Mouse (Mus musculus) intestine, embryonic 14.5 days (tissue): Measurements from ENCODE around the gene Ispd. TPM values are rescaled to one million over a fixed set of nuclear protein-coding genes. Genes with fewer than 3 reads are reported as not detected.
A peak's percentile ranks its signal among the peaks of the same experiment; 100 is the strongest.

Experiments used
- ATAC-seq: fragments of 200-750 bp; cut with Nextera tagmentation; replicated peaks from 2 replicates; pipeline ENCODE4 v1.8.0; 2017; ENCODE audit warnings: low read depth, moderate number of reproducible peaks, moderate TSS enrichment, moderate library complexity; ENCODE audit not compliant: low FRiP score, low TSS enrichment
- DNase-seq: peaks from one replicate; pipeline ENCODE4 v3.0.0-alpha.2; 2018; ENCODE audit warnings: low spot score
- H3K27ac ChIP-seq: fragments of 300-500 bp; sonication (generic); 2 replicates; pipeline ENCODE4 v1.5.1; 2014; ENCODE audit warnings: low read depth, mild to moderate bottlenecking, control low read depth
- H3K27me3 ChIP-seq: fragments of 300-500 bp; sonication (generic); replicated peaks from 2 replicates; pipeline ENCODE4 v1.6.1; 2014; ENCODE audit warnings: low read length, control low read depth; ENCODE audit not compliant: control insufficient read depth, insufficient read depth
- H3K36me3 ChIP-seq: fragments of 300-500 bp; sonication (generic); 2 replicates; pipeline ENCODE4 v1.6.1; 2014; ENCODE audit warnings: low read length, control low read depth; ENCODE audit not compliant: control insufficient read depth, insufficient read depth
- H3K4me1 ChIP-seq: fragments of 300-500 bp; sonication (generic); replicated peaks from 2 replicates; pipeline ENCODE4 v1.6.1; 2014; ENCODE audit warnings: low read length, control low read depth, mixed read lengths; ENCODE audit not compliant: control insufficient read depth, insufficient read depth
- H3K4me2 ChIP-seq: fragments of 300-500 bp; sonication (generic); 2 replicates; pipeline ENCODE4 v1.6.1; 2014; ENCODE audit warnings: low read length
- H3K4me3 ChIP-seq: fragments of 300-500 bp; sonication (generic); 2 replicates; pipeline ENCODE4 v1.5.1; 2014; ENCODE audit warnings: low read depth, low read length, control low read depth, mixed read lengths
- H3K9ac ChIP-seq: fragments of 300-500 bp; sonication (generic); 2 replicates; pipeline ENCODE4 v1.6.1; 2014; ENCODE audit warnings: mild to moderate bottlenecking, low read length
- H3K9me3 ChIP-seq: fragments of 300-500 bp; sonication (generic); 2 replicates; pipeline ENCODE4 v1.6.1; 2016; ENCODE audit warnings: low read length, control low read depth; ENCODE audit not compliant: control insufficient read depth
- WGBS: fragments of 180-500 bp; shearing (Covaris S2); extraction: QIAGEN DNeasy Blood & Tissue Kit; methylation state at CpG from one replicate; pipeline ENCODE4 v1.1.7; 2014; 5-methylcytosine and 5-hydroxymethylcytosine counted together
- polyA plus RNA-seq: library from polyadenylated mRNA; unstranded; fragments of >200 nt; fragmentation: Nextera tagmentation; extraction: Ambion mirVana; gene quantifications from 2 replicates; pipeline ENCODE4 v1.2.1, GENCODE M21; 2014

The Ispd gene
- polyA plus RNA-seq, 1 experiment from 2014 or later, result 12.5 TPM

GRCm38 (mm10) chr12:36680883-36681505 lies 299.7 kb downstream of the Ispd start:
- Histone ChIP-seq H3K27ac (no peak overlapping the region), H3K9me3 (no peaks in the 10 kb centered on the region), H3K4me2 (no peak overlapping the region), H3K4me3 (no peak overlapping the region), H3K9ac (no peak overlapping the region), H3K4me1 (no peaks in the 10 kb centered on the region), H3K36me3 (no peaks in the 10 kb centered on the region), H3K27me3 (no peaks in the 10 kb centered on the region)
- ATAC-seq, result no peak
- 83% methylated on average over 2 of the region's 2 CpGs for WGBS
- no peak for DNase-seq

GRCm38 (mm10) chr12:36681779-36682178 lies 300.5 kb downstream of the Ispd start:
- ATAC-seq (no peak), DNase-seq (no peak)
- no peaks in the 10 kb centered on the region for H3K36me3 ChIP-seq
- H3K27me3 ChIP-seq, result no peaks in the 10 kb centered on the region
- no peak overlapping the region for H3K27ac ChIP-seq
- H3K4me3 ChIP-seq, result no peak overlapping the region
- 85% methylated on average over 6 of the region's 6 CpGs for WGBS
- no peaks in the 10 kb centered on the region for H3K9me3 ChIP-seq
- H3K9ac ChIP-seq, result no peak overlapping the region
- H3K4me1 ChIP-seq, result no peaks in the 10 kb centered on the region
- no peak overlapping the region for H3K4me2 ChIP-seq

DNA sequence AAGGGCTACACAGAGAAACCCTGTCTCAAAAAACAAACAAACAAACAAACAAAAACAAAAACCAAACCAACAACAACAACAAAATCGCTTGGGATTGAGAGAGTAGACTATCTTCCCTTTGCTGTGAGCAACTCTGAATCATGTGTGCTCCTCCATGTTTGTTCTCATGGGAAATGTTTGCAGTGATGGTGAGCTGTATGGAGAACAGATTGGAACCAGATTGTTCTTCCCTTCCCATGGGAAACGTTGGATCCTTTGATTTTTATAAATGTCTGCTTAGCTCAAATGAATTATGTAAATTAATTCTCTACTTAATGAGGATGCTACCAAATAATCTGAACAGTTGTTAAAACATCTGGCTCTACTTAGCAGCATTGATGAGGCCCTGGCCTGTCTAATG lies 312.8 kb downstream of the Ispd start:
- H3K27me3 ChIP-seq, result no peaks in the 10 kb centered on the region
- H3K4me1 ChIP-seq, result no peaks in the 10 kb centered on the region
- DNase-seq (no peak), ATAC-seq (no peak)
- 84% methylated on average over 2 of the region's 2 CpGs for WGBS
- no peaks in the 10 kb centered on the region for H3K9me3 ChIP-seq
- H3K9ac ChIP-seq, result no peak overlapping the region
- H3K4me2 ChIP-seq, result no peak overlapping the region
- no peaks in the 10 kb centered on the region for H3K36me3 ChIP-seq
- no peak overlapping the region for H3K4me3 ChIP-seq
- H3K27ac ChIP-seq, result no peak overlapping the region

- DNase-seq, result no peak
- H3K36me3 ChIP-seq, result no peaks in the 10 kb centered on the region
- no peak overlapping the region for H3K4me2 ChIP-seq
- H3K9me3 ChIP-seq, result no peaks in the 10 kb centered on the region
- no peak overlapping the region for H3K4me3 ChIP-seq
- 54% methylated on average over 1 of the region's 1 CpGs for WGBS
- no peak overlapping the region for H3K9ac ChIP-seq
- no peak for ATAC-seq
- no peaks in the 10 kb centered on the region for H3K27me3 ChIP-seq
- no peaks in the 10 kb centered on the region for H3K4me1 ChIP-seq
- no peak overlapping the region for H3K27ac ChIP-seq
Observed at GRCm38 (mm10) chr12:36704380-36704779, 323.1 kb downstream of the Ispd start.

DNA sequence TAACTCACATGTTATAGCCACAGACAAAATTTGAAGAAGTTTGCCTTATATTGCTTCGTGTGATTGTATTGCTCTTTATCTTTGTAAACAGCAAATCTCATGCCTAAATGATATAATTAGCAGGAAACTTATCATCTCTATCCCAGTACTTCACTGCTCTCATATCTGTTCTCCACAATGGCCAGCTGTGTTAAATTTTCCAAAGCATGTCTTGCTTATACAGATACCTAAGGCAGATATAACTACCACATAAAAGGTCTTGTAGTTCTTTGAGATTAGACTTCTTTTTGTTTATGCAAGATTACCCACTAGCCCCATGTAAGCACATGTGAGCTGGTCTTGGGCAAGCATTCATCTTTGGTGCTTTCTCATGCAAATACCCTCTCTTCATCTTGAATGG lies 327.6 kb downstream of the Ispd start:
- no peak overlapping the region for H3K4me3 ChIP-seq
- no peak overlapping the region for H3K4me2 ChIP-seq
- DNase-seq, result no peak
- no peaks in the 10 kb centered on the region for H3K36me3 ChIP-seq
- 69% methylated on average over 1 of the region's 1 CpGs for WGBS
- no peaks in the 10 kb centered on the region for H3K27me3 ChIP-seq
- H3K9me3 ChIP-seq, result no peaks in the 10 kb centered on the region
- no peak overlapping the region for H3K9ac ChIP-seq
- ATAC-seq, result no peak
- no peak overlapping the region for H3K27ac ChIP-seq
- no peaks in the 10 kb centered on the region for H3K4me1 ChIP-seq

DNA sequence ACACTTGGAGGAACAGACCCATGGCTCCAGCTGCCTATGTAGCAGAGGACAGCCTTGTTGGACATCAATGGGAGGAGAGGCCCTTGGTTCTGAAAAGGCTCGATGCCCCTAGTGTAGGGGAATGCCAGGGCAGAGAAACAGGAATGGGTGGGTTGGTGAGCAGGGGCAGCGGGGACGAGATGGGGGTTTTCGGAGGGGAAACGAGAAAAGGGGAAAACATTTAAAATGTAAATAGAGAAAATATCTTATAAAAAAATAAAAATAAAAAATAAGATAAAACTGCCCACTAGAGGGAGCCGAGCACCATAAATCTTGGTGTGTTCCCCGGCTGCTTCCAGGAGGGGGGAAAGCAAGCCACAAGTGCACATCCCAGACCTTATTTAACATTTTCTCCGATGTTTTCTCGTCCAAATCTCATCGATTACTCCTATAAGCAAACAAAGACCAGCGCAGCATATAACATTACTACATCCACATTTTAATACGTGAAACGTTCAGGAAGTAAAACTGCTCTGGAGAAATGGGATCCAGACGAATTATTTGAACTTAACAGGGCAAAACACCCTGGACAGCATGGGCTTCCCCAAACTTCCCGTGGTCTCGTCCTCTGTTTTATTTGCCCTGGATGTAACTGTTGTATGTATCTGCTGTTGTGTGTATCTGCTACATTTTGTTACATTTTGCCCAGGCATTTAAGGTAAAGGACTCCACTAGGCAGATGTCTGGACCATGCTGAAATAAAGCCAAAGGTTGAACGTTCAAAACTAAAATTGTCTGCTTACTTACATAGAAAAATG lies 332.8 kb downstream of the Ispd start:
- Histone ChIP-seq H3K4me1 (0 out of 2 replicates have a peak, but pooled peaks cover 10% of the 10 kb centered on the region), H3K9me3 (no peaks in the 10 kb centered on the region), H3K4me3 (peak overlapping the region; percentile 23; the same call in 1 of the 2 replicates), H3K9ac (no peak overlapping the region), H3K4me2 (peak overlapping the region; percentile 47), H3K27me3 (no peaks in the 10 kb centered on the region), H3K36me3 (no peaks in the 10 kb centered on the region), H3K27ac (no peak overlapping the region)
- ATAC-seq, result no peak
- DNase-seq, result peak; percentile 61
- WGBS, result 20% methylated on average over 17 of the region's 17 CpGs

DNA sequence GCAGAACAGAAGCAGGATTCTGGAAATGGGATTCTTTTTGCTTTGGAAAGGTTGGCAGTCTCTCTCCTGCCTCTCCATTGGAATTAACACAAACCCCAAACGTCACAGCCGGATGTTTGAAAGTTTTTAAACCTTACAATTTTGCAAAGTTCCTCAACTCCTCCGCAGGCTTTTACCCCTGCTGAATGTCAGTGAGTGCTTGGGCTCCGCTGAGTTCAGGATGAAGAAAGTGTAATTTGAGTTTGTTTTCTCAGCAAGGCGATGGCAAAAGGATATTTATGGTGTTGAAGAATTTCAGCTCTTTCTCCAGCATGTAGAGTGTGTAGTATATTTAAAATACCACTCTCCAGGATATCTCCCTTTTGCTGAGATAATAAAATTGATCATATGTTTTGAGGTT lies 336.3 kb downstream of the Ispd start:
- no peaks in the 10 kb centered on the region for H3K36me3 ChIP-seq
- H3K4me1 ChIP-seq, result 0 out of 2 replicates have a peak, but pooled peaks cover 10% of the 10 kb centered on the region
- ATAC-seq (no peak), DNase-seq (no peak)
- H3K4me2 ChIP-seq, result no peak overlapping the region
- WGBS, result 24% methylated on average over 5 of the region's 5 CpGs
- H3K27ac ChIP-seq, result no peak overlapping the region
- no peaks in the 10 kb centered on the region for H3K27me3 ChIP-seq
- no peaks in the 10 kb centered on the region for H3K9me3 ChIP-seq
- H3K4me3 ChIP-seq, result no peak overlapping the region
- H3K9ac ChIP-seq, result no peak overlapping the region

GRCm38 (mm10) chr12:36718417-36718816 lies 337.2 kb downstream of the Ispd start:
- 0 out of 2 replicates have a peak, but pooled peaks cover 10% of the 10 kb centered on the region for H3K4me1 ChIP-seq
- no peaks in the 10 kb centered on the region for H3K36me3 ChIP-seq
- no peaks in the 10 kb centered on the region for H3K27me3 ChIP-seq
- H3K9me3 ChIP-seq, result no peaks in the 10 kb centered on the region
- no peak overlapping the region for H3K4me2 ChIP-seq
- ATAC-seq (no peak), DNase-seq (no peak)
- 61% methylated on average over 2 of the region's 2 CpGs for WGBS
- H3K27ac ChIP-seq, result no peak overlapping the region
- H3K4me3 ChIP-seq, result no peak overlapping the region
- no peak overlapping the region for H3K9ac ChIP-seq
